Mouse (Mus musculus) brain, embryonic 14.5 days (tissue): ENCODE measurements around the gene Gm20503.

Experiments used
- CTCF ChIP-seq: fragments of 200-500 bp; IDR thresholded peaks from 2 replicates; pipeline ENCODE4 v1.5.1; 2012; ENCODE audit warnings: inconsistent platforms, mild to moderate bottlenecking, moderate library complexity, borderline replicate concordance; ENCODE audit not compliant: insufficient read depth, insufficient read length; ENCODE audit errors: extremely low read depth
- POLR2A ChIP-seq: fragments of 200-500 bp; IDR thresholded peaks from 2 replicates; pipeline ENCODE4 v1.6.1; 2012; ENCODE audit warnings: mild to moderate bottlenecking, inconsistent platforms, borderline replicate concordance; ENCODE audit not compliant: poor library complexity, insufficient read depth, insufficient read length, severe bottlenecking; ENCODE audit errors: extremely low read depth

GRCm38 (mm10) chr4:58995251-58995693 lies 7.7 kb upstream of the Gm20503 start:
- TF ChIP-seq POLR2A (no peak), CTCF (no peak)
